Mouse (Mus musculus) liver, embryonic 14.5 days (tissue): Measurements from ENCODE around the gene Gm10037. TPM values are rescaled to one million over a fixed set of nuclear protein-coding genes. Genes with fewer than 3 reads are reported as not detected.

Experiments used
- ATAC-seq: fragments of 200-750 bp; cut with Nextera tagmentation; 2 replicates; pipeline ENCODE4 v1.8.0; 2017; ENCODE audit warnings: moderate number of reproducible peaks, mild to moderate bottlenecking, moderate library complexity; ENCODE audit not compliant: insufficient read depth
- DNase-seq, 3 experiments: peaks; one replicate each; pipeline ENCODE4 v3.0.0-alpha.2; 2012 to 2013; ENCODE audit warnings: low read depth in 3 of 3, low spot score in 3 of 3
- H3K27ac ChIP-seq: fragments of 300-500 bp; sonication (generic); 2 replicates; pipeline ENCODE4 v1.5.1; 2014; ENCODE audit warnings: moderate library complexity, mild to moderate bottlenecking, control low read depth, inconsistent platforms
- H3K27me3 ChIP-seq: fragments of 300-500 bp; sonication (generic); 2 replicates; pipeline ENCODE4 v1.6.1; 2014; ENCODE audit warnings: mild to moderate bottlenecking, low read length, moderate library complexity; ENCODE audit not compliant: control insufficient read depth, insufficient read depth
- H3K36me3 ChIP-seq: fragments of 300-500 bp; sonication (generic); replicated peaks from 2 replicates; pipeline ENCODE4 v1.6.1; 2014; ENCODE audit warnings: low read depth; ENCODE audit not compliant: control insufficient read depth, insufficient read depth
- H3K4me1 ChIP-seq, 2 experiments: fragments of 200-500 bp in 1 of 2; fragments of 300-500 bp in 1 of 2; sonication (generic) in 1 of 2; replicated peaks; 2 replicates each; pipeline ENCODE4 v1.6.1; 2012 to 2014; ENCODE audit warnings: antibody characterized with exemption in 1 of 2, inconsistent platforms in 1 of 2, low read length in 1 of 2; ENCODE audit not compliant: control insufficient read depth in 2 of 2, insufficient read depth in 2 of 2
- H3K4me2 ChIP-seq: fragments of 300-500 bp; sonication (generic); 2 replicates; pipeline ENCODE4 v1.6.1; 2014; ENCODE audit warnings: low read depth, mild to moderate bottlenecking, control low read depth, moderate library complexity
- H3K4me3 ChIP-seq, 2 experiments: fragments of 200-500 bp in 1 of 2; fragments of 300-500 bp in 1 of 2; sonication (generic) in 1 of 2; 2 replicates each; pipeline ENCODE4 v1.5.1; 2012 to 2014; ENCODE audit warnings: low read depth in 2 of 2, low read length in 2 of 2, mild to moderate bottlenecking in 2 of 2, control low read depth in 1 of 2, inconsistent platforms in 1 of 2, moderate library complexity in 1 of 2; ENCODE audit not compliant: insufficient read depth in 1 of 2
- H3K9ac ChIP-seq: fragments of 300-500 bp; sonication (generic); replicated peaks from 2 replicates; pipeline ENCODE4 v1.6.1; 2014; ENCODE audit warnings: mild to moderate bottlenecking, control low read depth, moderate library complexity
- H3K9me3 ChIP-seq: fragments of 300-500 bp; sonication (generic); 2 replicates; pipeline ENCODE4 v1.6.1; 2016; ENCODE audit warnings: low read length, mixed read lengths; ENCODE audit not compliant: control insufficient read depth
- CTCF ChIP-seq: IDR thresholded peaks from 2 replicates; pipeline ENCODE4 v1.5.1; 2016; ENCODE audit warnings: antibody characterized with exemption, low read depth, control low read depth
- EP300 ChIP-seq: IDR thresholded peaks from 2 replicates; pipeline ENCODE4 v1.6.1; 2016; ENCODE audit warnings: antibody characterized with exemption, low read depth
- WGBS: fragments of 180-500 bp; shearing (Covaris S2); extraction: QIAGEN DNeasy Blood & Tissue Kit; methylation state at CpG from one replicate; pipeline ENCODE4 v1.1.7; 2014; ENCODE audit not compliant: insufficient replicate concordance; 5-methylcytosine and 5-hydroxymethylcytosine counted together
- polyA plus RNA-seq, 2 experiments: library from polyadenylated mRNA; depleted of rRNA in 1 of 2; stranded (reverse) in 1 of 2; unstranded in 1 of 2; fragments of >200 nt; fragmentation: Nextera tagmentation in 1 of 2; extraction: Ambion mirVana in 1 of 2; gene quantifications; 2 replicates each; pipeline versions ENCODE4 v1.2.1 to v1.2.3; 2012 to 2014

Gene Gm10037
- polyA plus RNA-seq, 2 experiments = 0.26 to 0.28 TPM

DNA sequence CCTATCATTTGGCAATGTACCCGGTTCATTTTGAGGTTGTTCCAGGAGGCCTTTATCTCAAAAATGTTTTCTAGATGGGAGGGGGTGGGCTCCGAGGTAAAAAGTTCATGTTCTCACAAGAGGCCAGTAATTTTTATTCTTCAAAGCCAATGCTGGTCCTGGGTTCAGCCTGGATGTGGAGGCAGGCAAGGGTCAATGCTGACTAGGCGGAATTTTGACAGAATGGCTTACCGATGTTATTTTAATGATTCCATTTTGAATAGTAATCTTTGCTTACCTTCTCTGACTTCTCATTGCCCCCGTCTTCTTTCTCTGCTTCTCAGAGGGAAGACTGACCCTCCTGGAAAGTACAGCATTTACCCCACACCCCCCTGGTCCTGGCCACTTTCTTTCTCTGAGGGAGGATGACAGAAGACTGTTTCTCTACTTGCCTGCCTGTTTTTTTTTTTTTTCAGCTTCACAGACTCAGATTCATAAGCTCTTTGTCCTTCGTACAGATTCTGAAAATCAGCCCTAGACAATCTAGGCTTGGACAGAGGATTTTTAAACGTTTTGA is 45.9 kb downstream of the Gm10037 start:
- no peak for DNase-seq
- Histone ChIP-seq H3K27me3 (no peaks in the 10 kb centered on the region), H3K4me3 (no peak overlapping the region), H3K36me3 (no peaks in the 10 kb centered on the region), H3K9ac (no peak overlapping the region), H3K9me3 (no peaks in the 10 kb centered on the region), H3K27ac (no peak overlapping the region), H3K4me1 (no peaks in the 10 kb centered on the region), H3K4me2 (no peak overlapping the region)
- ATAC-seq = no peak
- TF ChIP-seq EP300 (no peak), CTCF (no peak)
- 46% methylated on average over 6 of the region's 7 CpGs for WGBS

DNA sequence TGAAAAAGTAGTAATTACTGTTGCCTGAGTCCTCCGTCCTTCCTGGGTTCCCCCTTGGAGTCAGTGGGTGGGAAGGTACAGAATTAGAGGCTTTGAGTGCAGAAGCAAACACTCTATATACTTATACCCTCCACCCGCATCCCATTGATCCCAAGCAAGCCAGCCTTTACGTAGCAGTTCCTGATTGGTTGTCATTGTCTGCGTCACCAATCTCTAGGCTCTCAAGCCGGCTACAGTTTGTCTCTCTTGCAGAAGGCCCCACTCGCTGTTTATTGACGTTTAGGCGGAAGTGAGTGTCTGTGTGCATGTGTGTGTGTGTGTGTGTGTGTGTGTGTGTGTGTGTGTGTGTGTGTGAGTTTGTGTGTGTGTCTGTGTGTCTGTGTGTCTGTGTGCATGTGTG is 53.1 kb downstream of the Gm10037 start:
- Histone ChIP-seq H3K4me2 (no peak overlapping the region), H3K4me3 (no peak overlapping the region), H3K9ac (no peak overlapping the region), H3K27me3 (no peaks in the 10 kb centered on the region), H3K36me3 (no peaks in the 10 kb centered on the region), H3K27ac (no peak overlapping the region), H3K4me1 (no peaks in the 10 kb centered on the region), H3K9me3 (no peaks in the 10 kb centered on the region)
- no peak for DNase-seq
- WGBS = 74% methylated on average over 8 of the region's 8 CpGs
- TF ChIP-seq EP300 (no peak), CTCF (no peak)
- no peak for ATAC-seq

Other genes starting within 250 kb of the Gm10037 start
- 0.43 and 0.80 TPM in 2 replicates for gene Zfp729b, start 221.4 kb upstream of the Gm10037 start, polyA plus RNA-seq (2012; rRNA removed)
- 1.5 and 1.6 TPM in 2 replicates for gene Zfp729b, start 221.4 kb upstream of the Gm10037 start, polyA plus RNA-seq (2014; fragmentation: Nextera tagmentation; extraction: Ambion mirVana)
- gene Gm49345, start 193.3 kb upstream of the Gm10037 start, polyA plus RNA-seq (2012; rRNA removed) = not detected in 2 replicates
- gene Gm49345, start 193.3 kb upstream of the Gm10037 start, polyA plus RNA-seq (2014; fragmentation: Nextera tagmentation; extraction: Ambion mirVana) = not detected in 2 replicates
- gene Zfp729a, start 193.3 kb upstream of the Gm10037 start, polyA plus RNA-seq (2012; rRNA removed) = 0.49 and 0.77 TPM in 2 replicates
- 0.80 and 1.5 TPM in 2 replicates for gene Zfp729a, start 193.3 kb upstream of the Gm10037 start, polyA plus RNA-seq (2014; fragmentation: Nextera tagmentation; extraction: Ambion mirVana)
- 1.4 and 1.6 TPM in 2 replicates for gene Zfp738, start 144.0 kb upstream of the Gm10037 start, polyA plus RNA-seq (2012; rRNA removed)
- 1.8 TPM in 2 replicates for gene Zfp738, start 144.0 kb upstream of the Gm10037 start, polyA plus RNA-seq (2014; fragmentation: Nextera tagmentation; extraction: Ambion mirVana)
- 0.82 and 1.2 TPM in 2 replicates for gene Zfp65, start 101.9 kb upstream of the Gm10037 start, polyA plus RNA-seq (2012; rRNA removed)
- 0.62 and 1.0 TPM in 2 replicates for gene Zfp65, start 101.9 kb upstream of the Gm10037 start, polyA plus RNA-seq (2014; fragmentation: Nextera tagmentation; extraction: Ambion mirVana)
- gene Zfp85, start 75.9 kb upstream of the Gm10037 start, polyA plus RNA-seq (2012; rRNA removed) = 0.37 and 0.74 TPM in 2 replicates
- 1.0 and 1.2 TPM in 2 replicates for gene Zfp85, start 75.9 kb upstream of the Gm10037 start, polyA plus RNA-seq (2014; fragmentation: Nextera tagmentation; extraction: Ambion mirVana)
- gene Zfp493, start 51.4 kb upstream of the Gm10037 start, polyA plus RNA-seq (2012; rRNA removed) = 0.67 and 0.79 TPM in 2 replicates
- 0.72 and 0.76 TPM in 2 replicates for gene Zfp493, start 51.4 kb upstream of the Gm10037 start, polyA plus RNA-seq (2014; fragmentation: Nextera tagmentation; extraction: Ambion mirVana)
- gene Zfp273, start 17.4 kb upstream of the Gm10037 start, polyA plus RNA-seq (2012; rRNA removed) = 0.31 and 0.63 TPM in 2 replicates
- gene Zfp273, start 17.4 kb upstream of the Gm10037 start, polyA plus RNA-seq (2014; fragmentation: Nextera tagmentation; extraction: Ambion mirVana) = 0.89 and 0.91 TPM in 2 replicates
- not detected in 2 replicates for gene BC048507, start 32.2 kb downstream of the Gm10037 start, polyA plus RNA-seq (2012; rRNA removed)
- not detected in 2 replicates for gene BC048507, start 32.2 kb downstream of the Gm10037 start, polyA plus RNA-seq (2014; fragmentation: Nextera tagmentation; extraction: Ambion mirVana)